Mouse (Mus musculus): ENCODE measurements around the gene Srrt.
"Not testable (repeated sequence)": the region's sequence is repeated elsewhere in the genome, so short reads cannot be mapped to it uniquely, and the experiment has no call there.

The Srrt gene

DNA sequence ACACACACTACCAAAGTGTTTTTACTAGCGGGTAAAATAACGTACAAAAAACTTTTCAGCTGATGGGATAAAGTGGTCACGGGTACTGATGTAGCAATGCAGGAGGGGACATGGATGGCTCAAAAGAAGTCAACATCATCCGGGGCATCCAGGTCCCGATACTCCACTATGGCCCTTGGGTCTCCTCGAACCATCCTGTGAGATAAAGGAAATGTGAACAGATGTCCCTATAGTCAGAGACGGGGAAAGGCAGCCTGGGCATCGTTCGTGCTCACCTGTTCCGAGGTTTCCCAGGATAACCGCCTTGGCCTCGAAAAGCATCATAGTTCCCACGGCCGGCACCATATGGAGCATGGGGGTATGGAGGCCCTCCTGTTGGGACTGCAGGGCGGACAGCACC, 11.8 kb downstream of the Srrt start:
- no peak for DNase-seq (ENCODE audit: low spot score)

DNA sequence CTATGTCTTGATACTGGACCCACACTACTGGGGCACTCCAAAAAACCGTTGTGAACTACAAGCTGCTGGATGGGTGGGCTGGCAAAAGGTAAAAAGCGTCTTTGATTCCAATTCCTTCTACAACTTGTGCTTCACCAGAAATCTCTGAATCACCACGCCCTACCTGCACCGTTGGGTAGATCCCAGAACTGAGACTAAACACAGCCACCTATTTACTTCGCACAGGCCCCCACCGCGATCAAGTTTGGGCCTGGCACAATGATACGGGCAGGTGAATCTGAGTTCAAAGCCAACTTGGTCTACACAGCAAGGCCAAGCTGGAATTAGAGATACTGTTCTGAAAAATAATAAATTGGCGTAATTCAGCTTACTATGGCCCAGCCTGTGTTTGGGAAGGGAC, 12.2 kb downstream of the Srrt start:
- no peak for DNase-seq (ENCODE audit: low spot score)

GRCm38 (mm10) chr5:137294744-137295093, 12.8 kb downstream of the Srrt start:
- DNase-seq (ENCODE audit: low spot score) = no peak

DNA sequence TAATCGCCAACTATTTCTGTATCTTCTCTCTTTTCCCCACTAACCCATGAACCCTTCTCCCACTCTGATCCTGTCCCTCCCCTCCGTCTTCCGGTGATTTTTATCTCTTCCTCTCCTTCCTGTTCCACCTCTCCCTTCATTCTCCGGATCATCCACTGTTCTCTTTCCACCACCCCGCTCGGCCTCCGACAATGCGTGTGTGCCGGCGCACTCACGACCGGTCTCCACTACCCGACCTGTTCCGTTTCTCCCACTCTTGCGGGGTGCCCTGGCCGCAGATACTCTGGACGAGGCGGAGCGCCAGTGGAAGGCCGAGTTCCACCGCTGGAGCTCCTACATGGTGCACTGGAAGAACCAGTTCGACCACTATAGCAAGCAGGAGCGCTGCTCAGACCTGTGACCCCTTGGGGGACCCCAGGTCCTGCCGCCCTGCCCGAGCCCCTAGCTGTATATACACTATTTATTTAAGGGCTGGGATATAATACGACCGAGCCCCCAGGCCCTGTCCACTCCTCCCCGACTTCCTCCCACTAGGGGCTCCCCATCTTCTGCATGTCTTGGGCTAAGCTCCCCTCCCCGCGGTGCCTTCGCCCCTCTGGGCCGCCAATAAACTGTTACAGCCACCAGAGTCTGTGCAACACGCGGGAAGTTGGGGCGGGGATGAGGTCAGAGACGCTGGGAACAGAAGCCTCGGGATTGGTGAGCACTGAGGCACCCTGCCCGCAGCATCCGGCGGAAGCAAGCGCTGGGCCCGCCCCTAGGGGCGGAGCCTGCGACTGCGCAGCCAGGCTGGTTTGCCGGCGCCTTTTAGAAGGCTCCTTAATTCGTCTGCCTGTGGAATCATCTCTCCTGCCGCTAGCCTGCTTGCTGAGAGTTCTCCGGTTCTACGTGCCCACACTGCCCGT, 13.4 kb downstream of the Srrt start, which contains the start of gene Ufsp1:
TSS of gene Ufsp1 (plus strand) at position 791 of the 905 bp plus-strand sequence.
- peak; percentile 91 for DNase-seq (ENCODE audit: low spot score)

DNA sequence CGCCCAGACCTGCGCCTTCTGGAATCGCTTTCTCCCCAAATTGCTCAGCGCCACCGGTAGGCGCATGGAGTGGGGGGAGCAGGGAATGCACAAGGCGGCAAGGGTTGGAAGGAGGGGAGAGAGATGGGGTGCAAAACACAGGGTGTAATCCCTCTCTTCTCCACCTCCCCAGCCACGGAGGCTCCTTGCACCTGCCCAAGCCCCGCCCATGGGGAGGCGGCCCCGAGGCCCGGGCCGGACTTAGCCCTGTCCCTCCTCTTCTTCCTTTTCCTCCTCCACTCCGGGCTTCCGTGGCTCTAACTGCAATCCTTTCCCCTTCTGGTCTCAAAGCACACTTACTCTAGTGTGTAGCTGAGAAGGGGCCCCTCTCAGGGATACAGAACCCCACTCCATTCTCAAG, 14.2 kb downstream of the Srrt start:
- peak; percentile 76 for DNase-seq (ENCODE audit: low spot score)

- DNase-seq (ENCODE audit: low spot score) = no peak
Measured at GRCm38 (mm10) chr5:137291381-137291926, 16.0 kb downstream of the Srrt start.

- DNase-seq (ENCODE audit: low spot score) = no peak
Measured at GRCm38 (mm10) chr5:137290677-137291076, 16.8 kb downstream of the Srrt start.

DNA sequence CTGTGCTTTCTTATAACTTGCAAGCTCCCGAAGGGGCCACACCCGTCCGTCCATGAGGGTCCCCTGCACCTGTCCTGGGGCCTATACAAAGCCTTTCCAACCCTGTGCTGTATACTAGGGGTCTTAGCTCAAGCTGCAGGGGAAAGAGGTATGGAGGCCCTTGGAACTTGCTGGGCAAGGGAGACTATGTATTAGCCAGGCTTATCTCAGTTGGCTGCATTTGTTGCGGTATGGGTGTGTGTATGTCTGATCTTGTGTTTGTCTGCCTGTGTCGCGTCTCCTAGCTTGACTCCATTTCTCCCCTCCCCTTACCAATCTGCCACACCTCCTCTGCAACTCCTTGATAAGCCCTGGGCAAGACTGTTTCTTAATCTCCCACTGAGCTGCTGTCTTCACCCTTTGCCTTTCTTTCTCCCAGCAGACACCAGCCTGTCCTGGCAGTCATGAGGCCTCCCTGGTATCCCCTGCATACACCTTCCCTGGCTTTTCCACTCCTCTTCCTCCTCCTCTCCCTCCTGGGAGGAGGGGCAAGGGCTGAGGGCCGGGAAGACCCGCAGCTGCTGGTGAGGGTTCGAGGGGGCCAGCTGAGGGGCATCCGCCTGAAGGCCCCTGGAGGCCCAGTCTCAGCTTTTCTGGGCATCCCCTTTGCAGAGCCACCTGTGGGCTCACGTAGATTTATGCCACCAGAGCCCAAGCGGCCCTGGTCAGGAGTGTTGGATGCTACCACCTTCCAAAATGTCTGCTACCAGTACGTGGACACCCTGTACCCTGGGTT, 17.7 kb downstream of the Srrt start:
- no peak for DNase-seq (ENCODE audit: low spot score)

GRCm38 (mm10) chr5:137288999-137289470, 18.4 kb downstream of the Srrt start:
- no peak for DNase-seq (ENCODE audit: low spot score)

DNA sequence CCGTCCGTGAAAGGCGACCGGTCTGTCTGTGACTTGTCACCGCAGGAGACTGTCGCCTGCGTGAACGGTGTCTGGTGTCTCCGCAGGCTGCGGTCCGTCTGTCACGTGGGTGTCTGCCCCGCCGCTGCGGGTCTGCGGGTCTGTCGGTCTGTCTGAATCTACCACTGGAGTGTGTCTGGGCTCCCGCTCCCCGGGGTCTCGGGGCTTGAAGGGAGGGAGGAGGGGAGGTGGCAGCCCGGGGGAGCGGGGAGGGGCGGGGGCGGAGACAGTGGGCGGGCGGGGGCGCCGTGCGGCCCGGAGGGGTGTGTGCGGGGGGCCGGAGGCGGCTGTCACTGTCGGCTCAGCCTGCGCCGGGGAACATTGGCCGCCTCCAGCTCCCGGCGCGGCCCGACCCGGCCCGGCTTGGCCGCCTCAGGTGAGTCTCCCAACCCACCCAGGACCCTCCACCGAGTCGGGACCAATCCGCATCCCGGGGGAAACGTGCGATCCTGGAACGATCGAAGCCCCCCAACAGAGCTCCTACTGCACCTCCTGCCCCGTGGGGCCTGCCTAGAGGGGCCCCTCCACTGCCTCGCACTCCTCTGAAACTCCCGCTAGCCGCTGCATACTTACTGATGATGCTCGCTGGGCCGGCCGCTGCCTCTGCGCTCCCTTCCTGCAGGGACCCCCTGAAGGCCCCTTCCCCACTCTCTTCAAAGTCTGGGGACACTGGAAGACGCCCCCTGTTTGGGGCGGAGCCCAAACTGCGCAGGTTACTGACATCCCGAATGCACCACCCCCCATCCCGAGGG, 19.3 kb downstream of the Srrt start:
- DNase-seq (ENCODE audit: low spot score) = no peak

GRCm38 (mm10) chr5:137287032-137287952, 20.2 kb downstream of the Srrt start, which contains the start of gene Ache:
TSS of gene Ache (plus strand) at chr5:137287519.
- DNase-seq (ENCODE audit: low spot score) = no peak

DNA sequence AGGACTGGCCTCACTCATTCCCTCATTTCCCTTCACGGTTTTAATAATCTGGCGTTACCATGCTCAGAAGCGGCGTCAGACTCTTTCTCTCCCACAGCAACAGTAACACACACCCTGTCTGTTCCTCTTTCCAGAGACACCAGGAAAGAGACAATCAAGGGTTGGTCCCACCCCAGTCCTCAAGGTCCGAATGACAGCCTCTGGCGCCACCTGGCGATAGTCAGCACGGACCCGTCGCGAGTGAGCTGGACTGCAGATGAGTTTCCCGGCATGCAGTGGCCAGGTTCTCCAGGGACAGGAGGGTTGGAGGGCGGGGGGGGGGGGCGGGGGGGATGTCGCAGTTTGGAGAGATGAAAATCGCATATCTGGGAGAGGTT, 20.8 kb downstream of the Srrt start:
- DNase-seq (ENCODE audit: low spot score) = peak; percentile 53

DNA sequence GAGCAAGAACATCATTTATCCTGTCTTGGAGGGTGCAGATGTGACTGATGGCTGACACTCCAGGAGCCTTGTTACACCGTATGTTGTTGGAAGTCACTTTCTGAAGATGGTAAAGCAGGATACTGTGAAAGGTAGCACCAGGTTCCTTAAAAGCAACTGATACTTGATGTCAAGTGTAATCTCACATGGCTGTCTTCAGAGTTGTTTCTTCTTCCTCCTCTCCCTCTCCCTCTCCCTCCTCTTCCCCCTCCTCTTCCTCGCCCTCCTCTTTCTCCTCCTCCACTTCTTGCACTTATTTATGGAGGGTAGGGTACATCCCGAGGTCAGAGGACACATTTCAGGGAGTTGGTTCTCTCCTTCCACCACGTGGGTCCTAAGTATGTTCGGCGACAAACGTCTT, 21.5 kb downstream of the Srrt start:
- no peak for DNase-seq (ENCODE audit: low spot score)

DNA sequence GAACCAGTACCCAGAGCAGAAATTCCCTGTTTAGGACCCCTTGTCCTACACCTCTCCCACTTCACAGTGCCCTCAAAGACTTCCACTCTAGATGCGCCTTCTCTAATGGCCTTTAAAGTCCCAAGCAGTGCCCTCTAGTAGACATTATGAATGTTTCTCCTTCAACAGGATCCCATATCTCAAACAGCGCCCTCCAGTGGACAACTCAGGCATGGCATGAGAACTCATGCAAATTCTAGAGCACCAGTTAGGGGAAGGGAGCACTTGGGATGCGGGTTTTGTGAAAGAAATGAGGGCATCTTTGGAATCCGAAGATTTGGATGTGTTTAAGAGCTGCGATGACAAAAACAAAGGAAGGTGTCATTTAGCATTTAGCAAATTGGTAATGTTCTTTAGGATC, 22.4 kb downstream of the Srrt start:
- no peak for DNase-seq (ENCODE audit: low spot score)

GRCm38 (mm10) chr5:137284411-137284810, 23.1 kb downstream of the Srrt start:
- not testable (repeated sequence) for DNase-seq (ENCODE audit: low spot score)

DNA sequence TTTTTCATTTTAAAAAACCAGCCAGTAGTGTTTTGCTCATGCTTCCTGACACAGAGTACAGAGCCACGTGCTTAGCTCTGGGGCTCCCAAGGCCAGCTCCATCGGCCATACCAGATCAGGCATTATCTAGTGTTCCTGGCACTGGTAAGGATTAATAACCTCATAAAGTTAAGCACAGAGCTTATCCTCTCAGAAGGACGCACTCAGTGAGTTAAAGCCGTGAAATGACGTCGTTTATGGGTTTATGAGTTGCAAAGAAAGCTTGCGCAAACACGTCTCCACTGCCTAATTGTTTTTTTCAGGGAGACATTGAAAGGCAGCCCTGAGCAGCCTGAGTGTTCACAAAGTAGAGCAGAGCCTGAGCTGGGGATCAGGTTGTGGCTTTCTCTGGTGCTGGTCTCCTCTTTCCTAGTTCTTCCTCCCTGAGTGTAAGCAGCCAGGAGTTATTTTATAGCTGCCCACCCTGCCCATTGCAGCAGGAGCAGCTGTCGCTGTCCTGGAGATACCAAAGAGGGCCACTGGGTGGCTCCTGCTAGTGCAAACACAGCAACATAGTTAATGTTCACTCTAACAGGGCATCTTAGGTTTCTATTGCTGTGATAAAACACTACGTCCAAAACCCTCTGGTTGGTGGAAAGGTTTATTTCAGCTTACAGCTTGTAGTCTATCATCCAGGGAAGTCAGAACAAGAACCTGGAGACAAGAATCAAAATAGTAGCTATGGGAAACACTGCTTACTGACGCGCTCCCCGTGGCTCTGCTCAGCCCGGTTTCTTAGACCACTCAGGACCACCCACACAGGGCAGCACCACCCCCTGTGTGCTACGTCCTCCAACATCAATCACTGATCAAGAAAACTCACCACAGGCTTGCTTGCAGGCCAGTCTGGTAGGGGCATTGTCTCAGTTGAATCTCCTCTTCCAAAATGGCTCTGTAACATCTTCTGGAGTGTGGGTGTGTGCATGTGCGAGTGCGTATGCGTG, 29.8 kb downstream of the Srrt start:
- no peak for DNase-seq (ENCODE audit: low spot score)

DNA sequence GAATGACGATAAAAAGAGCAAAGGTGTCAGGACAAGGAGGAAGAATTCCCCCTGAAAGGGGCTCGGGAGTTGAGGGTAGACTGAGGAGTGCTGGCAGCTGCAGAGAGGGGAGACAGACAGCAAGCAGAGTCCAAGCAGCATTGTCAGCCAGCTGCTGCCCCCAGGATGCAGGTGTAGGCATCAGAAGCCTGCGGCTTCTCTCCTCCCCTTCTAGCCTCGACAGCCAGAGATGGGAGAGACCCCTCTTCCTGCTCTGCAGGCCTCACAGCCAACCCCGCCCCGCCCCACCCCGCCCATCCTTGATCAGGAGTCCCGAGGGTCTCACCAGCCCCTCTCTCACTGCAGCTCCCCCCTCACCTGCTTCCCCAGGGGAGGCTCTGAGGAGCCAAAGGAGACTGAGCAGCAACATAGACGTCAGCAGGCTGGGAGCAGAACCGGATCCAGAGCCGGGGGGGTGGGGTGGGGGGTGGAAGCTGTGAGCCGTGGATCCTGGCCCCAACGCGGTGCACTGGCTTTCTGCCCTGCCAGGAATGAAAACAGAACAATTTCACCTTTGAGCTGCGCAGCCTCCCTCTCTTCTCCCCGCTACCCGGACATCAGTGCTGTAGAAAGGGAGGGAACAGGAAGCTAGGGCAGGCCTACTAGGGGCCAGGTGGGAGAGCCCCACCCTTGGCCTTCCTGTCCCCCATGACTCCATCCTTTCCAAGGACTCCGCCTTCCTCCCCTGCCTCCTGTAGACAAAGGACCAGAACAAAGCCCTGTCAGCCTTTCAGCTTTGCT, 39.2 kb downstream of the Srrt start:
- no peak for DNase-seq (ENCODE audit: low spot score)

- no peak for DNase-seq (ENCODE audit: low spot score)
Measured at GRCm38 (mm10) chr5:137264787-137265186, 42.7 kb downstream of the Srrt start.
